Mouse (Mus musculus) spleen, adult 2 months (tissue): ENCODE measurements around the gene Scn8a. TPM values are rescaled to one million over a fixed set of nuclear protein-coding genes. Genes with fewer than 3 reads are reported as not detected.

ENCODE experiments used
- DNase-seq, 2 experiments: peaks; one replicate each; pipeline versions ENCODE4 v3.0.0 to v3.0.0-alpha.2; 2012 to 2021; ENCODE audit warnings: low spot score in 2 of 2, low read depth in 1 of 2
- H3K27ac ChIP-seq: fragments of 200-500 bp; 2 replicates; pipeline ENCODE4 v1.5.1; 2012; ENCODE audit warnings: low read length, inconsistent platforms; ENCODE audit not compliant: insufficient read depth
- H3K27me3 ChIP-seq: fragments of 200-500 bp; 2 replicates; pipeline ENCODE4 v1.6.1; 2012; ENCODE audit warnings: mild to moderate bottlenecking, moderate library complexity, low read length, inconsistent platforms; ENCODE audit not compliant: control insufficient read depth, insufficient read depth
- H3K36me3 ChIP-seq: fragments of 200-500 bp; 2 replicates; pipeline ENCODE4 v1.6.1; 2012; ENCODE audit warnings: mild to moderate bottlenecking, low read length, inconsistent platforms; ENCODE audit not compliant: control insufficient read depth, insufficient read depth
- H3K4me1 ChIP-seq: fragments of 200-500 bp; 2 replicates; pipeline ENCODE4 v1.6.1; 2011; ENCODE audit warnings: inconsistent platforms; ENCODE audit not compliant: control insufficient read depth, insufficient read depth, insufficient read length
- H3K4me3 ChIP-seq: fragments of 200-500 bp; 2 replicates; pipeline ENCODE4 v1.5.1; 2011; ENCODE audit warnings: mild to moderate bottlenecking, inconsistent platforms; ENCODE audit not compliant: insufficient read depth, insufficient read length; ENCODE audit errors: extremely low read depth
- CTCF ChIP-seq: fragments of 200-500 bp; IDR thresholded peaks from 2 replicates; pipeline ENCODE4 v1.5.1; 2011; ENCODE audit warnings: mild to moderate bottlenecking, inconsistent platforms; ENCODE audit not compliant: insufficient read depth, insufficient read length, insufficient replicate concordance; ENCODE audit errors: extremely low read depth
- POLR2A ChIP-seq: fragments of 200-500 bp; IDR thresholded peaks from 2 replicates; pipeline ENCODE4 v1.6.1; 2011; ENCODE audit warnings: low read depth, low read length, inconsistent platforms
- WGBS: fragments of 180-500 bp; shearing (Covaris S2); methylation state at CpG from one replicate; pipeline ENCODE4 v1.1.7; 2018; 5-methylcytosine and 5-hydroxymethylcytosine counted together
- polyA plus RNA-seq: library from polyadenylated mRNA; depleted of rRNA; stranded (reverse); fragments of >200 nt; gene quantifications from 2 replicates; pipeline ENCODE4 v1.2.3, GENCODE M21; 2012

The Scn8a gene
- polyA plus RNA-seq, 1 experiment = 0.54 TPM

DNA sequence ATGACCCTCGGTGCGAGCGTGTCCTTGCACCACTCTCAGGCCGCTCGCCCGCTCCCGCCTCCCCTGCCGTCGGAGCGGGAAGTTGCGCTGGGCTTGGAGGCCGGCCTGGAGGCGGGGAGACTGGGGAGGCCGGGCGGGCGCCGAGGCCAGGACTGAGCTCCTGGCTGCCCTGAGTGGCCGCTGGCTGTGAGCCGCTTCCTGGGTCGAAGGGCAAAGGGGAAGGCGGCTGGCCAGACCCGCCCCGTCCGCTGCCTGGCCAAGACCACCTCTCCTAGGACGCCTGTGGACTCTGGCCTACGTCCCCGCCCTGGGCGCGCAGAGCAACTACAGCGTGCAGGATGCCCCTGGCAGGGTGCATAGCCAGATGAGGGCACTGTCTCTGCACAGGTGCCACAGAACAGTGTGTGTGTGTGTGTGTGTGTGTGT, 209.1 kb downstream of the Scn8a start:
- peak overlapping the region; percentile 57; the same call in 1 of the 2 replicates for H3K4me3 ChIP-seq
- H3K4me1 ChIP-seq = peaks cover 2% of the 10 kb centered on the region; the same call in 1 of the 2 replicates
- TF ChIP-seq POLR2A = no peak
- TF ChIP-seq CTCF = no peak
- peak in 1 of 2 experiments; percentile 23 for DNase-seq
- peaks cover 14% of the 10 kb centered on the region for H3K27me3 ChIP-seq
- WGBS = 10% methylated on average over 29 of the region's 30 CpGs
- H3K36me3 ChIP-seq = no peaks in the 10 kb centered on the region
- H3K27ac ChIP-seq = no peak overlapping the region; the same call in 1 of the 2 replicates

DNA sequence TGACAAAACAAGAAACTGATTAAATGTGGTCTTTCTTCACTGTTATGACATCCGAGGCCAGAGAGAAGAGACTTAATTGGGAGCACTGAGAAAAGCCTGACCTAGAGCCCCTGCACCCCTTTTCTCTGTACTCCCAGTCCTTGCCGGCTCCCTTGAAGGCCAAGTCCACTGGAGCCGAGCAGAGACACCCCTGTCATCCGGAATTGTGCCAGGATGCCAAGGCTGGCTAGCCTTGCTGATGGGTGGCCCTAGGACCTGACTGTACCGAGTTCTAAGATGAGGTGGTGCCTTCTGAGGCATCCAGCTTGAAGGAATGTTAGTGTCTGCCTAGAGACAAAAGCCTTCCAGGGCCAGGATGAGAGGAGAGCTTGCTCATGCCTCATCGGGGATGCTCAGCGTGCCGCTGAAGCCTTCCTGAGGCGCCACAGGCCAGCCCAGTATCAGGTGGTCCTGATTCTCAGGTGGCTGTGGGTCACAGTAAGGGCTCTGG, 210.4 kb downstream of the Scn8a start:
- Histone ChIP-seq H3K4me3 (no peak overlapping the region), H3K4me1 (peaks cover 2% of the 10 kb centered on the region; the same call in 1 of the 2 replicates), H3K27ac (no peak overlapping the region), H3K36me3 (no peaks in the 10 kb centered on the region), H3K27me3 (peaks cover 14% of the 10 kb centered on the region)
- 92% methylated on average over 9 of the region's 9 CpGs for WGBS
- TF ChIP-seq POLR2A (no peak), CTCF (no peak)
- DNase-seq = no peak

DNA sequence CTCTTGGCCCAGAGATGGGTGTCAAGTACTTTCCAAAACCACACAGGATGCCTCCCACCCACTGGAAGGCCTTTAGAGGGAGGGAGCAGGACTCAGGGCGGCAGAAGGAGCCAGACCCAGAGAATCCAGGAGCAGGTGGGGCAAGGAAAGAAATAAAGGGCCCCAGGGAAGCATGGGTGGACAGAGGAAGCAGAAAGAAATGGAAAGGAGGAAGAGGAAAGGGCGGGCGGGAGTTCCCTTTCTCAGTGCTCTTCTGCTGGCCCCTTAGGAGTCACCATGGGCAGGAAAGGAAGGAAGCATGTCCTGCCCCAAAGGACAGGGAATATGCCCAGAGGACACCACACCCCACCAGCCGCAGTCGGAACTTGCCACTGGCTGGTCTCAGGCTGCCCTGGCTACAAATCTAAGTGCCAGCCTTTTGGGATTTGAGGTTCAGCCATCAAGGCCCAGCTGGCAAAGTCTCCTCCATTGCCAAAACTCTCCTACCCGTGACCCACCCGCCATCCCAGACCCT, 211.4 kb downstream of the Scn8a start:
- WGBS = 64% methylated on average over 7 of the region's 7 CpGs
- Histone ChIP-seq H3K36me3 (no peaks in the 10 kb centered on the region), H3K4me1 (peaks cover 2% of the 10 kb centered on the region; the same call in 1 of the 2 replicates), H3K27me3 (peaks cover 14% of the 10 kb centered on the region), H3K4me3 (no peak overlapping the region), H3K27ac (no peak overlapping the region)
- no peak for DNase-seq
- TF ChIP-seq CTCF (no peak), POLR2A (no peak)

GRCm38 (mm10) chr15:101082236-101082635, 212.6 kb downstream of the Scn8a start:
- H3K36me3 ChIP-seq = no peaks in the 10 kb centered on the region
- no peak for DNase-seq
- WGBS = 59% methylated on average over 4 of the region's 4 CpGs
- peaks cover 2% of the 10 kb centered on the region; the same call in 1 of the 2 replicates for H3K4me1 ChIP-seq
- TF ChIP-seq CTCF = no peak
- no peak for TF ChIP-seq POLR2A
- H3K4me3 ChIP-seq = no peak overlapping the region
- H3K27me3 ChIP-seq = peaks cover 14% of the 10 kb centered on the region
- no peak overlapping the region for H3K27ac ChIP-seq

DNA sequence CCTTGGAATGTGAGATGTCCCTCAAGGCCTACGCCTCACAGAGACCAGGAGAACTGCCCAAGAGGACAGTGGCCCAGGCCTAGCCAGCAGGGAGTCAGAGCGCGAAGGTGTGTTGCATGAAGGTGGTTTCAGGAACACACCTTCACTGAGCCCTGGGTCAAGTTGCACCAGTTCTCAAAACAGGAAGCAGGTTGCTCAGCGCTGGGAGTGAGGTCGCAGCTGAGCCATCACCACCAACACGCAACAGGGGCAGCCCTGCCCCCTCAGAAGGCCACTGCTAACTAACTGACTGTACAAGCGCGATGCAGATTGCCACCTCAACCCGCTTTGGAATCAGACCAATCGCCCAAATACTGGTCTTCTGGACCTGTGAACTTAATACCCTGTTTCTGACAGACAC, 214.8 kb downstream of the Scn8a start:
- H3K4me1 ChIP-seq = no peaks in the 10 kb centered on the region
- WGBS = 34% methylated on average over 10 of the region's 10 CpGs
- no peaks in the 10 kb centered on the region for H3K36me3 ChIP-seq
- TF ChIP-seq POLR2A (no peak), CTCF (no peak)
- no peak for DNase-seq
- H3K27me3 ChIP-seq = peaks cover 1% of the 10 kb centered on the region; the same call in 1 of the 2 replicates
- H3K4me3 ChIP-seq = no peak overlapping the region
- H3K27ac ChIP-seq = no peak overlapping the region

- DNase-seq = no peak
- Histone ChIP-seq H3K4me1 (no peaks in the 10 kb centered on the region), H3K27me3 (peaks cover 1% of the 10 kb centered on the region; the same call in 1 of the 2 replicates), H3K4me3 (no peak overlapping the region), H3K27ac (no peak overlapping the region), H3K36me3 (no peaks in the 10 kb centered on the region)
- TF ChIP-seq POLR2A (no peak), CTCF (no peak)
- WGBS = 76% methylated on average over 9 of the region's 9 CpGs
These were observed 216.8 kb downstream of the Scn8a start for GRCm38 (mm10) chr15:101086451-101086850.

DNA sequence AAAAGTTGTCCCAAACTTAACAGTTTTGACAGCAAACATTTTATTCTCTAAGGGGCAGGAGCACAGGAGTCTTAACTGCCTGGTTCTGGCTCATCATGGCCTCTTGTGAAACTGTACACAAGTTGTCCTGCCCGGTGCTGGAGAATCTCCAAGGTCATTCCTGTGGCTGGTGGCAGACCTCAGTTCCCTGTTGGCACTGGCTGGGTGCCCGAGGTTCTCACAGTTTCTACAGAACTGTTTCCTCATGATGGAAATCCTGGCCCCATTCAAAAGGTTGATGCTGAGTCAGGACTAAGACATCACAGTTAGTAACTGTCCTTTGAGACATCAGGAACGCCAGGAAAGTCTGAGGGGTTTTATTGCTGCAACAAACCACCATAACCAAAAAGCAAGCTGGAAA, 217.3 kb downstream of the Scn8a start:
- DNase-seq = no peak
- no peak overlapping the region for H3K27ac ChIP-seq
- no peak for TF ChIP-seq CTCF
- no peak for TF ChIP-seq POLR2A
- 36% methylated on average over 3 of the region's 3 CpGs for WGBS
- H3K36me3 ChIP-seq = no peaks in the 10 kb centered on the region
- no peaks in the 10 kb centered on the region for H3K4me1 ChIP-seq
- H3K27me3 ChIP-seq = 0 out of 2 replicates have a peak, but pooled peaks cover 1% of the 10 kb centered on the region
- no peak overlapping the region for H3K4me3 ChIP-seq
